Mouse (Mus musculus) mouse embryonic stem cell (cell line): ENCODE results near the gene Rgn.

Experiments used
- in situ Hi-C, 2 experiments: fragments of 300-500 bp; cut with MboI; formaldehyde crosslinking; loops; 1 replicate in 1 of 2; 3 replicates in 1 of 2; pipeline ENCODE4 v1.14.3; 2019 to 2020; ENCODE audit warnings: low sequenced_read_pairs in 2 of 2, low pct_unique_long_range_greater_than_20kb in 1 of 2, mixed read lengths in 1 of 2; ENCODE audit not compliant: unreplicated experiment in 1 of 2

Rgn gene

GRCm38 (mm10) chrX:20549532-20549931 lies at the start of gene Rgn:
Gene Rgn, plus strand, starts transcription at chrX:20549787.
- in situ Hi-C loops = no loop called here

- in situ Hi-C loops = no loop called here
These were observed 29.2 kb upstream of the Rgn start for GRCm38 (mm10) chrX:20520290-20520939.

GRCm38 (mm10) chrX:20521578-20521977 lies 28.0 kb upstream of the Rgn start:
- in situ Hi-C loops = no loop called here

GRCm38 (mm10) chrX:20532621-20533020 lies 17.0 kb upstream of the Rgn start:
- in situ Hi-C loops = no loop called here

- in situ Hi-C loops = no loop called here
These were observed 5.7 kb upstream of the Rgn start for GRCm38 (mm10) chrX:20543867-20544266.

- in situ Hi-C loops = no loop called here
These were observed 2.0 kb upstream of the Rgn start for GRCm38 (mm10) chrX:20547609-20548008.

GRCm38 (mm10) chrX:20548011-20548879 lies 1.3 kb upstream of the Rgn start:
- in situ Hi-C loops = no loop called here

- in situ Hi-C loops = no loop called here
These were observed 627 bp upstream of the Rgn start for GRCm38 (mm10) chrX:20548880-20549440.

GRCm38 (mm10) chrX:20552199-20552598 lies 2.6 kb downstream of the Rgn start:
- in situ Hi-C loops = loop anchor here (25.0 kb wide), 3 partner anchors 90 to 515 kb away; no protein-coding TSS in a partner anchor

- in situ Hi-C loops = loop anchor here (10.0 to 25.0 kb wide), 4 partner anchors 100 to 525 kb away; no protein-coding TSS in a partner anchor
These were observed 12.3 kb downstream of the Rgn start for GRCm38 (mm10) chrX:20561846-20562245.

- in situ Hi-C loops = loop anchor here (10.0 to 25.0 kb wide), 4 partner anchors 102 to 527 kb away; no protein-coding TSS in a partner anchor
These were observed 14.4 kb downstream of the Rgn start for GRCm38 (mm10) chrX:20563941-20564340.

- in situ Hi-C loops = loop anchor here (25.0 kb wide), 3 partner anchors 109 to 534 kb away; no protein-coding TSS in a partner anchor
These were observed 21.4 kb downstream of the Rgn start for GRCm38 (mm10) chrX:20571024-20571423.

- in situ Hi-C loops = loop anchor here (25.0 kb wide), 3 partner anchors 110 to 535 kb away; no protein-coding TSS in a partner anchor
These were observed 23.1 kb downstream of the Rgn start for GRCm38 (mm10) chrX:20572683-20573082.

GRCm38 (mm10) chrX:20573927-20574326 lies 24.3 kb downstream of the Rgn start:
- in situ Hi-C loops = loop anchor here (25.0 kb wide), 3 partner anchors 112 to 537 kb away; no protein-coding TSS in a partner anchor

- in situ Hi-C loops = no loop called here
These were observed 38.4 kb downstream of the Rgn start for GRCm38 (mm10) chrX:20587968-20588367.

GRCm38 (mm10) chrX:20608500-20608899 lies 58.9 kb downstream of the Rgn start:
- in situ Hi-C loops = no loop called here
